Mouse (Mus musculus): ENCODE measurements at regions not wholly inside any gene's neighbourhood (a gene's known extent, or its start where the extent isn't known, plus 50 kb on each side); places are given as distances from the start of the nearest gene placed in this dataset.

DNA sequence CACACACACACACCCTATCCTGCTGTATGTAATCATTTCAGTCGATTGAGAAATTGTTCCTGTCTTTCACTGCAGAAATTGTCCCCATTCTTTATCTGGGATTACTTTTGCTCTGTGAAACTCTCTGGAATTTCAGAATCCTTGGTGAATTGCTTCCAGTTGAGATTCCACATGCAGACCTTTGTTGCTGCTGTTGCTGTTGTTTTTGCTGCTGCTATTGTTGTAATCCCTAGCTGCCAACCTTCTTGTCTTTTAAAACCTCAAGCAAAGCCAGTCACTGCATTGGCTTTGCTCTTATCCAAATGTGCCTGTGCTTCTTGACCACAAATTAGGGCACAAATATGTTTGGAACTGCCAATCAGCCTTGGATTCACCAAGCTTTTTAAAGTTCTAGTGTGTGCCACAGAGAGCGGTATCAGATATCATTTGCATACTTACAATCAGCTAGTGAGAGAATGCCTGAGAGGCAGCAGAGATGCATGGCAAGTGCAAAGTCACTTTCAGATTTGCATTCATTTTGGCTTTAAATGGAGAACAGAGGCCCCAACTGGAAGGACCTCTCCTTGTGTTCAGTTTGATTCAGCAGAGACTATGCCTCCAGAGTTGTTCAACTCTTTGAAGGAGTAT, 1187.0 kb upstream of the Map3k7 start:
- no peak for DNase-seq (ENCODE audit: extremely low read depth, insufficient read length, low spot score)

DNA sequence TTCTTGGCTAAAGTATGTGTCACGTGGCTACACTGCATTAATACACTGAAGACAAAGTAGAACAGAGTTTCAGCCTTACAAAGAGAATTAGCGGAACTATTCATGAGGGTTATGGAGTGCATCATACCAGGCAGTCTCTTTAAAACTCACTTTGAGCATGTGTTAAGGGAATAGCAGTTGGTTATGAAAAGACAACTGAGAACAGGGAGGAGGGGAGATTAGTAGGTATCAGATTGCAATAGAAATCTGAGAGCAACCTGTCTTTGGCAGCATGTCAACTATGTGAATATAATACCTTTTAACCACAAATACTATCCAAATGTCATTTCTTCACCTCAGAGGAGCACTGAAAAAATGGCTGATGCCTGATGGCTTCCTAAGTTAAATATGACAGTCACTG, 1182.2 kb upstream of the Map3k7 start:
- no peak for DNase-seq (ENCODE audit: extremely low read depth, insufficient read length, low spot score)

DNA sequence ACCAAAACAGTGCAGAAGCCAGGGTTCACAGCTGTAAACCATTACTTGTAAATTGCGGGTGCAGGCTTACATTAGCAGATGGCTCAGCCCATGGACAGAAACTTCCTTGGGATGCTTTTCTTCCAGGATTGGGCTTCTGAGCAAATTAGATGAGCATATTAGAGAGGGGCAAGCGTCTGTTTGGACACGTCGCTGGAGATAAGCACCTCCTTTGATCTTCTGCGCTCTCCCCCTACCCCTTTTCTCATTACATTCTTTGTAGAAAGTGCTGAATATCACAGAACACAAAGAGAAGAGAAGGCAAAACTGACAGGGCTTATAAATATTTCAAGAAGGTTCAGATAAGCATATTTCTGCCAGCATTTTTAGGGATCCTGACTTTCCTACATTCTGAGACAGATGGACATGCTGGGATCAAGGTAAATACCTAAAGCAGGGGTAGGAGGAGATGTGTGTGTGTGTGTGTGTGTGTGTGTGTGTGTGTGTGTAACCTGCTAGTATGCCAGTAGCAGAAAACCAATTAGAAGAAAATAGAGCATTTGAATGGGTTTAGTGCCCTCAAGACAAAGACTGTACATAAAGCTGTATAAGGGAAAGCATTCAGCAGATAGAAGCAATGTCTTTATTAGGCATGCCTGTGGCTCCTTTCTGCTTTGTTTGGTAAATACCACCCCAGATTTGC, 1173.8 kb upstream of the Map3k7 start:
- DNase-seq (ENCODE audit: extremely low read depth, insufficient read length, low spot score): no peak

DNA sequence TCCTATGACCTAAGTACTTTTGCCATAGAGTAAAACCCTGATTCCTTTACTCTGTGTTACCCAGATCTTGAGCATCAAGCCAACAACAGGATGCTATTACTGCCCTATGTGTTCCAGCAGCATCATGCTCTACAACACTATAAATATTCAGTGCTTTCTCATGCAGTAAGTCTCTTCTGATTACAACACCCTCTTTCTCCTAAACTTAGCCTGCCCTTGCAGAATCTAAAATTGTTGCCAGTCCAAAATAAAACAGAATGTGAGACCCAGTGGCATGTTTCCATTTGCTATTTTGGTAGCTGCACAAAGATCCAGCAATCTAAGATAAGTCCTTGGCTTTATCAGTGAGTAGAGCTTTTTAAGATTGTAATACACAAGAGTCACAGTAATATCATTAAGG, 1154.1 kb upstream of the Map3k7 start:
- no peak for DNase-seq (ENCODE audit: extremely low read depth, insufficient read length, low spot score)

DNA sequence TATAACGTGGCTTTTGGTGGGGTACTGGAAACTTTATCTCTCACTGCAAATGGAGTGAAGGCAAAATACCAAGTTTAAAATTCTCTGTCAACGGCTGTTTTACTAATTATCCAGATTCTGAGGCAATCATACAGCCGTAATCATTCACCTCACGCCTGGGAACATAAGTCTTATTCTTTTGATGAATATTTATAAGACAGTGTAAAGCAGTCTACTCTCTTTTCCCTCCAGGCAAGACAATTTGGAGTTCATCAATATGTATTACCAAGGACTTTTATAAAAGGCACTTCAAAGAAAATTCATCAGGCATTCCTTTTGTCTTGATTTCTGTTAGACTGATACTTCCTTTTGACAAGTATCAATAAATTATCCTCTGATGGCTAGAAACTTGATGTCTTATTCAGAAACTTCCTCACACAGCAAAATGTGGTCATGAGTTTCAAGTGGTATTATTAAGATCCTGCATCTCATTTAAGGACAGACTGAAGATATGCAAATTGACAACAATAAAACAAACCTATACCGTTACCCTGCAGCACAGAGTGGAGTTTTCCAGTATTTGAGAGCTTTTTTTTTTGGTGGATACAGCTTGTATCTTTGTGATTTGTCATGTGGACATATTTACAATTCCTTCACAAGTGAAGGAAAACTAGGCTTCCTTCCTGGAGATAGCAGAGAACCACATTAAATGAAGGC, 1108.4 kb upstream of the Map3k7 start:
- DNase-seq (ENCODE audit: extremely low read depth, insufficient read length, low spot score): no peak

DNA sequence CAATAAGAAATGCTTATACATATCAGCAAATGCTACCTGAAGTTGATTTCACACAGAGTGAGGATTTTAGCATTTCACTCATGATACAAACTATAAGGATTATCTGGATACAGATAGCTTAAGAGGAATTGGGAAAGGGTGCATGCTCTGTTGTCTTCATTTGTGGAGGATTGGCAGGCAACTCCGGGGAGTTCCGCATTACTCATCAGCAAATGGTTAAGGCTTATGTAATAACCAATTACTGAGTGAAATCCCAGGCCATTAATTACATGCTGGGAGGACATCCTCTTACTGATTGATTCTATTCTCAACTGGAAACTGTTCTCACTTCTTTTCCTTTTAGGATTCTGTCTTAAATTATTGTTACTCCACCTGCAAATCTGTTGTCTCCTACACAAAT, 1058.9 kb upstream of the Map3k7 start:
- no peak for DNase-seq (ENCODE audit: extremely low read depth, insufficient read length, low spot score)

DNA sequence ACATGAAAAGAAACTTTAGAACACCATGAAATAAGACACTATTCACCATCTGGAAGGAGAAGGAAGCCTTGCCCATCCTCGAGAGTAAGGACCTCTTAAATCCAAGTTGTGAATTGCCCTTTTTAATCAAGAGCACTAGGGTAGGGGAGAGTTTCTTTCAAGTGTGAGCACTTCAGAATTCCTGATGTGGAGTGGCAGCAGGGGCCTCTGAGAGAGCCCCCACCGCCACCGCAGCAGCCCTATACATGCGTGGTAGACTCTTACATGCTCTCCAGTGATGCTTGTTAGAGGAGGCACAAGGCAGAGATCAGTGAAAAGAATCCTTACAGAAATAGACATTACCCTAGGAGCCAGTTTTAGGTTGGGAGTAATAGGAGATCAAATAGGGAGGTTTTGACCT, 1041.0 kb upstream of the Map3k7 start:
- no peak for DNase-seq (ENCODE audit: extremely low read depth, insufficient read length, low spot score)

DNA sequence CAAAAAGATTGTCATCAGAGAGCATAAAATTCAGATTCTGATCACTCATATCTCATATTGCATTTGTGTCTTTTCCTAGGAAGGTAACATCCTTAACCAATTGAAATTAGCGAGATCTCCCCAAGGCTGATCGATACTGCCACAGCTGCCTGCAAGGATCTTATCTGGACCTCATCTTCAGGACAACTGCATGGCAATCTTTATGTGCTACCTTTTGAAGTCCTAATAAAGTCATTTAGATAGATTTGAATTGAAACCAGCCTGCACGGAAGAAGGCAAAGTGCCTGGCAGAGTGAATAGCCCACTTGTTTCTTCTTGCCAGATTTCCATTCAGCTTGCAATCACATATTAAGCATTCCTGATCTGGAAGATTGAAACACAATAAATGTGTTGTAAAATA, 1031.5 kb upstream of the Map3k7 start:
- no peak for DNase-seq (ENCODE audit: extremely low read depth, insufficient read length, low spot score)

DNA sequence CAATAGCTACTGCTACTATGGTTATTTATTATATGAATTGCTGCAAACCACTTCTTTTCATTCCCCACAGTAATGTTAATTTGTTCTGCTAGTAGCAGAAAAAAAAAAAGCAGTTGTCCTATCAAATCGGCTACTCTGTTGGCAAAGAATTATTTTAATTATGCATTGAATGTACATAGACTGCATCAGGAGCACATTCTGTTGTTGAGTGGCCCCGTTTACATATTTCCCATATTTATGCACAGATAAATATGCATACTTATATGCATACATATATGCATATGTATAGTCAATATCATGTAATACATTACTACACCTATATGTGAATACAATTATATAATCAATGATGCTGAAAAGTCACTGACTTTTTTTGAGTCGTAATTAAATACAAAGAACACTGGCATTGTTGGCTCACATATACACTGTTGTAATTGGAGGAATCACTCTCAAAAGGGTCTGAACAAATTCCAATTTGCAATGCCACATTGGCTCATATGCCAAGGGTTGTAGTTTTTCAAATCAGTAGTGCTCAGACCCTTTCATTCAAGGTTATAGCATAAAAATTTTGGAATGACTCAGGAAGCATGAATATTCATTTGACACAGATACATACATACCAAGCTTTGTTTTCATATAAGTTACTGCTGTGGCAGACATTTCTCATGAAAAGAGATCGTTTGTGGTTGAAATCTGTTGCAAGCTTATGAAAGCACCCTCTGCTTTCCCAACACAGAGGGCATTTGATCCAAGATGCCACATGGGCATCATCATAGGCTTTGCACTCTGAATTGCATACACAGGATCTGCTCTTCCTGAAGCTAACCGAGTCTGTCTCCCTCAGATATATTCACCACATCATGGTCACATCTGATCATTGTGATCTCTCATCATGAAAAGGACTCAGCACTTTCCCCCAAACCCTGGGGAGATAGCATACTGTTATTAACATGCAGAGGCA, 1030.6 kb upstream of the Map3k7 start:
- no peak for DNase-seq (ENCODE audit: extremely low read depth, insufficient read length, low spot score)

DNA sequence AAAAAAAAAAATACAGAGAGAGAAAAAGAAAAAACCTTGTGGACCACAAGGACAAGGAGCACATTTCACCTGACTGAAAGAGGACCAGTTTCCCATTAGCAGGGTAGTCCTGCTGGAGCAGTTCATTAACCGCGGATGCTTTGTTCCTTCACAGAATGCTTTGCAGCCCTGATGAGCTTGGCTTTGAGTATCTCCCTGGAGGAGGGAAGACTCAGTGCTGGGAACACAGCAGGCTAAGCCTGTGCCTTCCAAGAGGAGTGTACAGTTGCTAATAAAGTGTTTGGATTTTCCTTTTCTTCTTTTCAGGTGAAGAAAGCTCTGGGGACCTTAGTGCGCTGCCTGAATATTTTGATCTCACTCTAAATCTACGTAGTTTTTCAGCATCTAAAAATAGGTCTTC, 980.3 kb upstream of the Map3k7 start:
- DNase-seq (ENCODE audit: extremely low read depth, insufficient read length, low spot score): no peak

DNA sequence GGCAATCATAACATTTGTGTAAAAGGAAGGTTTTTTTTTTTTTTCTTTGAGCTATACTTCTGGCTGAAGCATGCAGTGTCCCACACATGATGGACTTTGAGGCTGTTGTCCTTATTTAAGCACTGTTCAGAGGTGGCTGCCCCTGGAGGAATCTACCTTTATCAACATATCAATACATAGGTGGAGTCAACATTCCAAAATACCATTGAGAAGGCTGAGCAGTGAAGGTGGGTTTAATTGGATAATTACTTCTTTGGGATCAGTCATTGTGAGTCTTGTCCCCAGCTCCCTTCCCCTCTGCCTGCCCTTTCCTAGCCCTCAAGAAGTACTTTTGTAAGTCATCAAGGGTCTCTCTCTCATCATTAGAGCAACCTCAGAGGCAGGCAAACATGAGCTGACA, 951.9 kb upstream of the Map3k7 start:
- DNase-seq (ENCODE audit: extremely low read depth, insufficient read length, low spot score): no peak

DNA sequence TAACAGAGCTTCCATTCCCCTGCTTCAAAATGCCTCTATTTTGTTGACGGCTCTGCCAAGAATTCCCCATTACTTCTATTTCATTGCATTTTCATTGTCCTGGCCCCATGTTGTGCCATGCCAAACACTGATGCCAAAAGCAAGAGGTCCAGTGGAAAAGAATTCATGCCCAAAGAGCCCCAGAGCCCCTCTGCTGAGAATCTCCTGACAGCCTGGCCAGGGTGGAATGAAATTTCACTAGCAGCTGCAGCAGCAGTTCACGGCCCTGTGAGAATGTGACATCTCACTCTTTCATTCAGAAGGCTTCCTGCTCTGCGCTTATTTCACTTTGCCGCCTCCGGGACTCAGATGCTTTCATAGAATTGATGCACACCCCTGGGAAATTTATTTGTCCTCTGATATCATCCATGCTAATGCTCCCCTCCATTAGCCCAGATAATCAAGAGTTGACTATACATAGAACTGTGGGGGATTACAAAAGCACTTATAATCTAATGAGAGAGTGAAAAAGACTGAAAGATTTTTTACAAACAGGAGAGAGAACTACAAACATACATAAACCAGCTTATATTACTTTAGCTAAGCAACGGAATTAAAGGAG, 911.7 kb upstream of the Map3k7 start:
- DNase-seq (ENCODE audit: extremely low read depth, insufficient read length, low spot score): no peak

DNA sequence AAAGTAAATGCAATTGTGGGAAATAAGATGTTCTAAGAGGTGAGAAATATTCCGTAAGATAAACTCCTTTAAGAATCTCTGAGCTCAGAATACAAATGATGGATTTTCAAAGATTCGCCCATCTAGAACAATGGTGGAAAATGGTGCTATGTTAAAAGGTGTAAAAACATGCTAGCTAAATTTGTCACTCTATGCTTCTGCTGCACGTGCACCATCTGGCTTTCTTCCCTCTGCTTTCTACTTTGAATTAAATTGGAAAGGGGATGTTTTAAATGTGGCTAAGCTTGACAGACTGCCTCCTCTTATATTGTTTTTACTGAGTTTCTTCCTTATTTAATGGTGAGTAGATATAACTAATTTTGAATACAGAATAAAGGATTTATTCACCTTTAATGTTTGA, 887.7 kb upstream of the Map3k7 start:
- DNase-seq (ENCODE audit: extremely low read depth, insufficient read length, low spot score): no peak

DNA sequence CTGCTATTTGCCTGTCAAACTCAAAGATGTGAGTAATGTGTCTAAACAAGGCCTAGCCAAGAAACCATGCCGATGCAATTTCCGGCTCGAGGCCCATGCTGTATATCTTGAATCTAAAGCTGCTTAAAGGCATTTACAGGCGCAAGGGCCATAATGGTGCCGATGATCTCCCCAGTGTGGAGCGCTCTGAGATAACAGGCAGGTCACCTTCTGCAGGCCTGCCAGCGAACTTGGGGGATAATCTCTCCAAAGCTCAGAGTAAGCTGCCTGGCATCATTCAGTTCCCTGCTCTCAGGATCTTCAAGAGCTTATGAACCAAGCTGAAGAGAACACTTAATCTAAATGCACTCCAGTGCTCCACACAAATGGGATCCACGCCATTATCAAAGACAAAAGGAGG, 842.3 kb upstream of the Map3k7 start:
- DNase-seq (ENCODE audit: extremely low read depth, insufficient read length, low spot score): no peak

DNA sequence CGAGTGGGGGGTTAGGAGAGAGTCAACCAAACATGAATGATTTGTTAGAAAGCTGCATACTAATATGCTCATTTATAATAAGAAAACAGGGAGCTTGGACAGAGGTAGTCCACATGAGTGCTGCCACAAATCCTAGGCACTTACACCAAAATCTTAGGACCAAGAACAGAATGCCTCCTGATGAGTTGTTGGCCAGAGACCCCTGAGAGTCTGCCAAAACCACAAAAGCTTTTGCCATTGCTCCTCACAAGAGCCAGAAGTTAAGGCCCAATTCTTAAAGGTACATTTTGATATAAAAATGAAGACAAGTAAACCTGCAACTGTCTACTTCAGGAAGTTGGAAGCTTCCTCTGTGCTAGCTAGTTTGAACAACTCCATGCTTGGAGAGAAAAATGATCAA, 820.7 kb upstream of the Map3k7 start:
- DNase-seq (ENCODE audit: extremely low read depth, insufficient read length, low spot score): no peak

DNA sequence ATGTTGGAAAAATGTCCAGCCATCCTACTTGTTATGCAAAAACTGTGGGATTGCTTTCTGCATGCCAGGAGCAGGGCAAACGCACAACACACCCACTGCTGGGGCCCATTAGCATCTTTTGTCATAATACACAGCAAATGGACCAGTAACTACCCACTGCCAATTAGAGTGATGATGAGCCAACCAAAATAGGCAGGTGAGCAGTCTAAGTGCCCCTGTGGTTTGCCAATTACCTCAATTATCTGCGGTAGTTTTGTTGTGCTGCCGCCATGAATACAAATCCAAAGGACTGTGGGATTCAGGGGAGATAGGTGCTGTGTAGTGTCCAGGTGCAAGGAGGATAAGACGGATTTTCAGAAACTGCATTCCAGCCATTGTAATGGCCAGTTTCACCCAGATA, 796.5 kb upstream of the Map3k7 start:
- DNase-seq (ENCODE audit: extremely low read depth, insufficient read length, low spot score): no peak

DNA sequence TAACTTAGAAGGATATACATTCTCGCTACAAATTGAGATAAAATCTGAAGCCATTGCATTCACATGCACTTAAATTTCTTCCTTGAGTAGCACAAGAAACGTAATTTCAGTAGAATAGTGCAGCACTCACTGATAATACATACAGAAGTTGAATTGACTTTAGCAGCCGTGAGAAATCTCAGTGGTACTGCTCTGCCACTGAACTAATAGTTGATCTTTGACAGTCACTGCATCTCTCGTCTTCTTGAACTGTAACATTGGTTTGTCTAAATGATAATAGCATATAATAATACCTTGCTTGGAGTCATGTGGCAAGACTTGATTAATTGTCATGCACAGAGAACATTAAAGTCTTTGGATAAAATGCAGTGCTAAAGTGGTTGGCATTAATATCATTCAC, 795.5 kb upstream of the Map3k7 start:
- DNase-seq (ENCODE audit: extremely low read depth, insufficient read length, low spot score): no peak

DNA sequence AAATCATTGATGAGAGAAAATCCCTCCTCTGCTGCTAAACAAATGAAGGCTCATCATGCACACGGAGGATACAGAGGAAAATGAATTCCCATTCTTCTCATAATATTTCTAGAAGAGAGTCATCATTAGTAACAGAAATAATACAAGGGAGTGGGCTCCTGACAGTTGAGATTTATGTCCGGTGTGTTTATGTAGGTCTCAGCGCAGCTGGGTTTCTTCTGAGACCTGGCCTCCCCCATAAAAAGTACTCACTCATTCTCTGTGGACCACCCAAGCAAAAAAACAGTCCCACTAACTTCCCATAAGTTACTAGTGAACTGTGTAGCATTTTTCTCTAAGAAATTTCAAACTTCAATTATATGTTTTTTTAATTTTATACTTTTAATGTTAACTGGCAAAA, 792.7 kb upstream of the Map3k7 start:
- DNase-seq (ENCODE audit: extremely low read depth, insufficient read length, low spot score): no peak

DNA sequence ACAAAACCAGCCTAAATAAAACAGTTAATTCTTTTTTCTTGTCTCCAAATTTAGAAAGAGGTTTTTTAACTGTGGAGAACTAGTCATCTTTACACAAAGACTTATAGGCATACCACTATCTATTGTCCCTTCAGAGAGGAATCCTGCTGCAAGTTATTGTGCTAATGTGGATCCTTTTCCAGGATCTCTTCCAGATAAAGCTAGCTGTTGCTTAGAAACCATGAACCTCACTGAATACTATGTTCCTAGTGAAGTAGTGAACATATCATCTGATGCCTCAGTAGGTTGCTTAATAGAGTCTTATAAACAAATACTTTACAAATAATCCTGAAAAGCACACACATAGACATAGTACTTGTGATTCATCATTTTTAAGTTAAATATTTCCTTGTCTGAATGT, 766.0 kb upstream of the Map3k7 start:
- no peak for DNase-seq (ENCODE audit: extremely low read depth, insufficient read length, low spot score)

DNA sequence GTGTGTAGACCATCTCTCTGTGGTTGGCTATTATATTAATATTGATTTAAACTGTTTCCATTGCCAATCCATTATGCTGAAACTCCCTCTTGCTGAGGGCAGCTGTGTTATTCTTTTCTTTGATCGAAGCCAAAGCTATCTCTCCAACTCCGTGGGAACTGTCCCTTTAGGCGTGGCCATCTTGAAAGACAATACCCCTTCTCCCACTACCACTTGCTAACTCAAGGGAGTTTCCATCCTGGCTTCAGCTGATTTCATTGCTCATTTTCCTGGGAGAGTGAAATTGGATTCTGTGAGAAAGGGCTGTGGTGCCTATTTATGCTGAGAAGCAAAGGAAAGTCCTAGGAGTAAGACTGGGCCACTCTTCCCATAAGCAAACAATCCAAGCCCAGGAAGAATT, 760.6 kb upstream of the Map3k7 start:
- no peak for DNase-seq (ENCODE audit: extremely low read depth, insufficient read length, low spot score)
